ENCODE assay signal across 8 mouse cellular contexts in the genomic region with DNA sequence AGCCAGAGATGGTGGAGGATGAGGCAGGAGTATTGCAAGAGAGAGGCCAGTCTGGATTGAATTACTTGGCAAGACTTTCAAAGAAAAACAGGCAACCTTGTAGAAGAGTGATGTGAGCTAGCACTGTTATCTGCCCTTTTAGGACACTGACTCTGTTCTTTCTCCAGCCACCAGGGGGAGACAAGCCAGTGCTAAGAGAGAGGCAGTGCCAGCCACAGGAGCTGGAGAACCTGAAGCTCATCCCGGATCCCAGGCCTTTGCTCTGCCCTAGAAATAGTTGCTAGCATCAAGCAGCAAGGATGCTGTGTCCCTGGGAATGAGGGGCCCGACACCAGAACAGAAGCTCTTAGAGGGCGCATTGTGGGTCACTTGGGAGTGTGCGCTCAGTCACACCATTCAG. TPM values are rescaled to one million over a fixed set of nuclear protein-coding genes. Genes with fewer than 3 reads are reported as not detected.
DNase-seq lines count a peak whose midpoint lies in the region; ATAC-seq and TF ChIP-seq lines count a peak whose summit lies in the region.

No protein-coding gene starts in this region.

- H3K9me3 ChIP-seq in limb, embryonic 11.5 days (ENCODE audit: control insufficient read depth, low read length), result no peaks in the 10 kb centered on the region
- no peaks in the 10 kb centered on the region for H3K9me3 ChIP-seq in neural tube, embryonic 12.5 days
- no peaks in the 10 kb centered on the region for H3K9me3 ChIP-seq in stomach, embryonic 16.5 days (replicated peaks; ENCODE audit: control insufficient read depth, low read length)

- no peak overlapping the region for H3K27ac ChIP-seq in testis, adult 2 months (ENCODE audit: control insufficient read depth, insufficient read depth, low read depth, low read length)
- no peak overlapping the region for H3K27ac ChIP-seq in limb, embryonic 11.5 days (replicated peaks; ENCODE audit: low read depth, low read length)
- H3K27ac ChIP-seq in neural tube, embryonic 12.5 days, result no peak overlapping the region
- H3K27ac ChIP-seq in stomach, embryonic 16.5 days (ENCODE audit: low read length), result no peak overlapping the region

- no peak for ATAC-seq in limb, embryonic 11.5 days (ENCODE audit: insufficient number of reproducible peaks, low FRiP score, low TSS enrichment, low read depth)
- peak; percentile 66; the same call in 1 of the 2 replicates for ATAC-seq in neural tube, embryonic 12.5 days (ENCODE audit: low FRiP score, low read depth)
- ATAC-seq in stomach, embryonic 16.5 days (ENCODE audit: insufficient read depth, low FRiP score), result peak; percentile 29; the same call in 1 of the 2 replicates

- no peaks in the 10 kb centered on the region; the same call in 1 of the 2 replicates for H3K36me3 ChIP-seq in testis, adult 2 months (ENCODE audit: control insufficient read depth, insufficient read depth, low read length)
- H3K36me3 ChIP-seq in limb, embryonic 11.5 days (ENCODE audit: control insufficient read depth, insufficient read depth, low read length), result peaks cover 6% of the 10 kb centered on the region
- peaks cover 43% of the 10 kb centered on the region for H3K36me3 ChIP-seq in neural tube, embryonic 12.5 days
- H3K36me3 ChIP-seq in stomach, embryonic 16.5 days (ENCODE audit: control insufficient read depth, insufficient read depth, low read length), result no peaks in the 10 kb centered on the region

- H3K27me3 ChIP-seq in testis, adult 2 months (ENCODE audit: control insufficient read depth, insufficient read depth, low read length), result no peaks in the 10 kb centered on the region
- no peaks in the 10 kb centered on the region for H3K27me3 ChIP-seq in limb, embryonic 11.5 days (ENCODE audit: control insufficient read depth, insufficient read depth, low read length)
- no peaks in the 10 kb centered on the region for H3K27me3 ChIP-seq in neural tube, embryonic 12.5 days (replicated peaks)
- no peaks in the 10 kb centered on the region for H3K27me3 ChIP-seq in stomach, embryonic 16.5 days (ENCODE audit: control insufficient read depth, insufficient read depth, low read length)

- TF ChIP-seq CTCF in testis, adult 2 months (IDR thresholded peaks at IDR 0.05; ENCODE audit: control insufficient read depth, insufficient read depth, insufficient replicate concordance, low read depth, low read length), result peak; percentile 59; the same call in 1 of the 2 replicates

- DNase-seq in testis, postnatal 14 days (ENCODE audit: low spot score), result no peak
- DNase-seq in cerebellum, postnatal 36 days, result peak; percentile 77 to 80
- peak; percentile 71 for DNase-seq in gastrocnemius, adult 18-20 months (ENCODE audit: low spot score)
- DNase-seq in kidney, adult 8-10 months, result peak; percentile 26 to 60
- peak; percentile 75 for DNase-seq in limb, embryonic 11.5 days (ENCODE audit: low spot score)

- TF ChIP-seq POLR2A in testis, adult 2 months (IDR thresholded peaks at IDR 0.05; ENCODE audit: control insufficient read depth, low read depth, low read length), result no peak

- 81% methylated on average over 4 of the region's 4 CpGs for WGBS in limb, embryonic 11.5 days
- WGBS in neural tube, embryonic 12.5 days, result 82% methylated on average over 4 of the region's 4 CpGs
- WGBS in stomach, embryonic 16.5 days, result 81% methylated on average over 4 of the region's 4 CpGs

- no peak overlapping the region for H3K4me3 ChIP-seq in testis, adult 2 months (ENCODE audit: control insufficient read depth, low read depth, low read length)
- no peak overlapping the region for H3K4me3 ChIP-seq in limb, embryonic 11.5 days (ENCODE audit: low read depth, low read length)
- no peak overlapping the region for H3K4me3 ChIP-seq in neural tube, embryonic 12.5 days
- no peak overlapping the region for H3K4me3 ChIP-seq in stomach, embryonic 16.5 days (replicated peaks; ENCODE audit: low read length)

- no peak overlapping the region for H3K9ac ChIP-seq in limb, embryonic 11.5 days (ENCODE audit: low read length)
- no peak overlapping the region for H3K9ac ChIP-seq in neural tube, embryonic 12.5 days
- no peak overlapping the region for H3K9ac ChIP-seq in stomach, embryonic 16.5 days (ENCODE audit: low read length)

- no peak overlapping the region for H3K4me2 ChIP-seq in limb, embryonic 11.5 days (ENCODE audit: low read depth, severe bottlenecking)
- H3K4me2 ChIP-seq in neural tube, embryonic 12.5 days (replicated peaks), result no peak overlapping the region
- H3K4me2 ChIP-seq in stomach, embryonic 16.5 days (ENCODE audit: low read depth, low read length), result no peak overlapping the region

- H3K4me1 ChIP-seq in testis, adult 2 months (ENCODE audit: control insufficient read depth, insufficient read depth, low read length), result no peaks in the 10 kb centered on the region
- no peaks in the 10 kb centered on the region for H3K4me1 ChIP-seq in limb, embryonic 11.5 days (ENCODE audit: control insufficient read depth, insufficient read depth, low read length)
- no peaks in the 10 kb centered on the region for H3K4me1 ChIP-seq in neural tube, embryonic 12.5 days
- no peaks in the 10 kb centered on the region for H3K4me1 ChIP-seq in stomach, embryonic 16.5 days (ENCODE audit: control insufficient read depth, insufficient read depth, low read length)

RNA-seq across cellular contexts. Expression of a gene that starts 25.0 kb away (rescaled TPM):
- polyA plus RNA-seq in testis, adult 2 months (2012; rRNA removed), result 97.8 and 99.1 TPM in 2 replicates
- total RNA-seq in gastrocnemius, adult 18-20 months (2021), result 10 to 100 TPM; 35.0 to 39.3 TPM
- 8.6 and 10.5 TPM in 2 replicates for polyA plus RNA-seq in limb, embryonic 11.5 days (2014; fragmentation: Nextera tagmentation; extraction: Ambion mirVana)
- 12.7 and 13.4 TPM in 2 replicates for polyA plus RNA-seq in neural tube, embryonic 12.5 days (2016; fragmentation: Nextera tagmentation; extraction: Ambion mirVana)
- polyA plus RNA-seq in stomach, embryonic 16.5 days (2015; fragmentation: Nextera tagmentation; extraction: Ambion mirVana), result 5.7 and 6.1 TPM in 2 replicates

RNA-seq across cellular contexts. Expression of a gene that starts 25.5 kb away (rescaled TPM):
- polyA plus RNA-seq in testis, adult 2 months (2012; rRNA removed), result 1.8 and 1.9 TPM in 2 replicates
- 1 to 10 TPM; 1.2 to 1.6 TPM for total RNA-seq in gastrocnemius, adult 18-20 months (2021)
- 4.7 and 7.4 TPM in 2 replicates for polyA plus RNA-seq in limb, embryonic 11.5 days (2014; fragmentation: Nextera tagmentation; extraction: Ambion mirVana)
- polyA plus RNA-seq in neural tube, embryonic 12.5 days (2016; fragmentation: Nextera tagmentation; extraction: Ambion mirVana), result 7.4 and 8.3 TPM in 2 replicates
- 7.7 and 8.7 TPM in 2 replicates for polyA plus RNA-seq in stomach, embryonic 16.5 days (2015; fragmentation: Nextera tagmentation; extraction: Ambion mirVana)
